Mouse (Mus musculus) activated CD4-positive, CD25-positive, alpha-beta regulatory T cell (primary cell): ENCODE results near the gene Gabpb1. TPM values are rescaled to one million over a fixed set of nuclear protein-coding genes. Genes with fewer than 3 reads are reported as not detected.

Source experiments
- polyA plus RNA-seq, 2 experiments: library from polyadenylated mRNA; unstranded; fragments of 100-300 nt; shearing (Covaris generic); gene quantifications; one replicate each; pipeline ENCODE4 v1.2.1; 2017

Gene Gabpb1
- 10 to 100 TPM; 69.5 to 80.0 TPM for polyA plus RNA-seq

GRCm38 (mm10) chr2:126676122-126676515, at the start of gene Gabpb1:
Gene Gabpb1 (minus strand): TSS chr2:126676337.

GRCm38 (mm10) chr2:126706759-126707437, 30.8 kb upstream of the Gabpb1 start, which contains the start of gene Usp8:
Gene Usp8 (plus strand): TSS chr2:126707328.

GRCm38 (mm10) chr2:126619249-126619704, 56.9 kb downstream of the Gabpb1 start, which contains the start of gene Hdc:
Gene Hdc (minus strand): TSS chr2:126619299.

Other genes with a start within 250 kb of the Gabpb1 start
- gene Atp8b4, start 175.7 kb downstream of the Gabpb1 start, polyA plus RNA-seq: 1 to 10 TPM in 1 of 2 experiments, under 1 TPM in 1; 0.88 to 2.0 TPM
- under 1 TPM in 1 of 2 experiments, not detected in 1; 0.10 TPM for gene Slc27a2, start 123.9 kb downstream of the Gabpb1 start, polyA plus RNA-seq
- gene Hdc, start 57.0 kb downstream of the Gabpb1 start, polyA plus RNA-seq: 1 to 10 TPM in 1 of 2 experiments, under 1 TPM in 1; 0.93 to 1.9 TPM
- 10 to 100 TPM; 39.2 to 41.5 TPM for gene Usp8, start 31.0 kb upstream of the Gabpb1 start, polyA plus RNA-seq
- gene Usp50, start 107.1 kb upstream of the Gabpb1 start, polyA plus RNA-seq: 1 to 10 TPM; 1.9 to 3.1 TPM
- 10 to 100 TPM; 48.2 to 64.7 TPM for gene Trpm7, start 199.9 kb upstream of the Gabpb1 start, polyA plus RNA-seq